Mouse (Mus musculus): ENCODE measurements around the gene Gm20696. TPM values are rescaled to one million over a fixed set of nuclear protein-coding genes. Genes with fewer than 3 reads are reported as not detected.
A peak's percentile ranks its signal among the peaks of the same experiment; 100 is the strongest.

Gene Gm20696
- polyA plus RNA-seq, 1 experiment, result 5.7 TPM

- TF ChIP-seq CTCF (IDR thresholded peaks at IDR 0.05; ENCODE audit: control insufficient read depth, insufficient read depth, low read length), result no peak
- TF ChIP-seq POLR2A (IDR thresholded peaks at IDR 0.05; ENCODE audit: borderline replicate concordance, control insufficient read depth, low read depth, low read length), result no peak
- Histone ChIP-seq H3K4me1 (ENCODE audit: control insufficient read depth, insufficient read depth, low read length) (no peaks in the 10 kb centered on the region; the same call in 1 of the 2 replicates), H3K4me3 (replicated peaks; ENCODE audit: control insufficient read depth, low read depth, low read length) (no peak overlapping the region), H3K27ac (ENCODE audit: control insufficient read depth, insufficient read depth, low read depth, low read length, poor library complexity) (no peak overlapping the region)
- WGBS, result 62% methylated on average over 1 of the region's 1 CpGs
Measured at GRCm38 (mm10) chr6:99617415-99617814, 49.2 kb downstream of the Gm20696 start.

GRCm38 (mm10) chr6:99615272-99615751 lies 51.3 kb downstream of the Gm20696 start:
- H3K4me3 ChIP-seq (replicated peaks; ENCODE audit: control insufficient read depth, low read depth, low read length), result no peak overlapping the region
- no peak for TF ChIP-seq CTCF (IDR thresholded peaks at IDR 0.05; ENCODE audit: control insufficient read depth, insufficient read depth, low read length)
- TF ChIP-seq POLR2A (IDR thresholded peaks at IDR 0.05; ENCODE audit: borderline replicate concordance, control insufficient read depth, low read depth, low read length), result no peak
- H3K27ac ChIP-seq (ENCODE audit: control insufficient read depth, insufficient read depth, low read depth, low read length, poor library complexity), result no peak overlapping the region
- H3K4me1 ChIP-seq (ENCODE audit: control insufficient read depth, insufficient read depth, low read length), result peaks cover 2% of the 10 kb centered on the region
- WGBS, result 90% methylated on average over 10 of the region's 10 CpGs

- TF ChIP-seq CTCF (IDR thresholded peaks at IDR 0.05; ENCODE audit: control insufficient read depth, insufficient read depth, low read length) (no peak), POLR2A (IDR thresholded peaks at IDR 0.05; ENCODE audit: borderline replicate concordance, control insufficient read depth, low read depth, low read length) (no peak)
- H3K4me3 ChIP-seq (replicated peaks; ENCODE audit: control insufficient read depth, low read depth, low read length), result no peak overlapping the region
- WGBS, result 81% methylated on average over 17 of the region's 17 CpGs
- no peak overlapping the region for H3K27ac ChIP-seq (ENCODE audit: control insufficient read depth, insufficient read depth, low read depth, low read length, poor library complexity)
- H3K4me1 ChIP-seq (ENCODE audit: control insufficient read depth, insufficient read depth, low read length), result peaks cover 2% of the 10 kb centered on the region
Measured at GRCm38 (mm10) chr6:99614566-99615271, 51.9 kb downstream of the Gm20696 start.

GRCm38 (mm10) chr6:99611866-99612265 lies 54.7 kb downstream of the Gm20696 start:
- no peak overlapping the region for H3K27ac ChIP-seq (ENCODE audit: control insufficient read depth, insufficient read depth, low read depth, low read length, poor library complexity)
- WGBS, result 61% methylated on average over 6 of the region's 6 CpGs
- H3K4me1 ChIP-seq (ENCODE audit: control insufficient read depth, insufficient read depth, low read length), result peaks cover 2% of the 10 kb centered on the region
- TF ChIP-seq CTCF (IDR thresholded peaks at IDR 0.05; ENCODE audit: control insufficient read depth, insufficient read depth, low read length) (no peak), POLR2A (IDR thresholded peaks at IDR 0.05; ENCODE audit: borderline replicate concordance, control insufficient read depth, low read depth, low read length) (no peak)
- no peak overlapping the region for H3K4me3 ChIP-seq (replicated peaks; ENCODE audit: control insufficient read depth, low read depth, low read length)

GRCm38 (mm10) chr6:99610454-99611427 lies 55.9 kb downstream of the Gm20696 start:
- 0 out of 2 replicates have a peak overlapping the region, but pooled peaks have one; percentile 13 for H3K27ac ChIP-seq (ENCODE audit: control insufficient read depth, insufficient read depth, low read depth, low read length, poor library complexity)
- TF ChIP-seq CTCF (IDR thresholded peaks at IDR 0.05; ENCODE audit: control insufficient read depth, insufficient read depth, low read length), result no peak
- TF ChIP-seq POLR2A (IDR thresholded peaks at IDR 0.05; ENCODE audit: borderline replicate concordance, control insufficient read depth, low read depth, low read length), result no peak
- H3K4me1 ChIP-seq (ENCODE audit: control insufficient read depth, insufficient read depth, low read length), result peaks cover 2% of the 10 kb centered on the region
- 8% methylated on average over 14 of the region's 14 CpGs for WGBS
- no peak overlapping the region for H3K4me3 ChIP-seq (replicated peaks; ENCODE audit: control insufficient read depth, low read depth, low read length)

- Histone ChIP-seq H3K27ac (ENCODE audit: control insufficient read depth, insufficient read depth, low read depth, low read length, poor library complexity) (no peak overlapping the region), H3K4me3 (replicated peaks; ENCODE audit: control insufficient read depth, low read depth, low read length) (no peak overlapping the region), H3K4me1 (ENCODE audit: control insufficient read depth, insufficient read depth, low read length) (peaks cover 2% of the 10 kb centered on the region)
- no peak for TF ChIP-seq CTCF (IDR thresholded peaks at IDR 0.05; ENCODE audit: control insufficient read depth, insufficient read depth, low read length)
- 81% methylated on average over 7 of the region's 7 CpGs for WGBS
Measured at GRCm38 (mm10) chr6:99606079-99606478, 60.5 kb downstream of the Gm20696 start.

- Histone ChIP-seq H3K4me1 (ENCODE audit: control insufficient read depth, insufficient read depth, low read length) (no peaks in the 10 kb centered on the region), H3K4me3 (replicated peaks; ENCODE audit: control insufficient read depth, low read depth, low read length) (no peak overlapping the region), H3K27ac (ENCODE audit: control insufficient read depth, insufficient read depth, low read depth, low read length, poor library complexity) (no peak overlapping the region)
- TF ChIP-seq CTCF (IDR thresholded peaks at IDR 0.05; ENCODE audit: control insufficient read depth, insufficient read depth, low read length), result no peak
- TF ChIP-seq POLR2A (IDR thresholded peaks at IDR 0.05; ENCODE audit: borderline replicate concordance, control insufficient read depth, low read depth, low read length), result no peak
- WGBS, result 44% methylated on average over 2 of the region's 2 CpGs
Measured at GRCm38 (mm10) chr6:99604758-99605157, 61.8 kb downstream of the Gm20696 start.

GRCm38 (mm10) chr6:99602434-99602833 lies 64.2 kb downstream of the Gm20696 start:
- 68% methylated on average over 7 of the region's 7 CpGs for WGBS
- no peaks in the 10 kb centered on the region for H3K4me1 ChIP-seq (ENCODE audit: control insufficient read depth, insufficient read depth, low read length)
- no peak for TF ChIP-seq POLR2A (IDR thresholded peaks at IDR 0.05; ENCODE audit: borderline replicate concordance, control insufficient read depth, low read depth, low read length)
- no peak for TF ChIP-seq CTCF (IDR thresholded peaks at IDR 0.05; ENCODE audit: control insufficient read depth, insufficient read depth, low read length)
- no peak overlapping the region for H3K4me3 ChIP-seq (replicated peaks; ENCODE audit: control insufficient read depth, low read depth, low read length)
- H3K27ac ChIP-seq (ENCODE audit: control insufficient read depth, insufficient read depth, low read depth, low read length, poor library complexity), result no peak overlapping the region
